Mouse (Mus musculus) layer of hippocampus, adult 9-10 months (tissue): ENCODE data around the gene Ifna11.

Experiments used
- DNase-seq: peaks from one replicate; pipeline ENCODE4 v3.0.0; 2022; ENCODE audit warnings: low spot score

The Ifna11 gene

GRCm38 (mm10) chr4:88840058-88840457, 20.3 kb downstream of the Ifna11 start:
- DNase-seq = no peak

GRCm38 (mm10) chr4:88841438-88841911, 21.7 kb downstream of the Ifna11 start, which contains the start of gene Ifna4:
Ifna4 (plus strand) TSS chr4:88841861.
- no peak for DNase-seq

GRCm38 (mm10) chr4:88845334-88845733, 25.6 kb downstream of the Ifna11 start:
- no peak for DNase-seq

- no peak for DNase-seq
These were observed 29.9 kb downstream of the Ifna11 start, which contains the start of gene Ifna1 for GRCm38 (mm10) chr4:88849698-88850097. Ifna1 (plus strand) TSS chr4:88850087.

- DNase-seq = no peak
These were observed 31.4 kb downstream of the Ifna11 start for GRCm38 (mm10) chr4:88851026-88851763.

GRCm38 (mm10) chr4:88859214-88859613, 39.5 kb downstream of the Ifna11 start:
- no peak for DNase-seq

GRCm38 (mm10) chr4:88863309-88863708, 43.5 kb downstream of the Ifna11 start:
- DNase-seq = no peak

GRCm38 (mm10) chr4:88864599-88864998, 44.8 kb downstream of the Ifna11 start:
- no peak for DNase-seq

- DNase-seq = no peak
These were observed 45.3 kb downstream of the Ifna11 start for GRCm38 (mm10) chr4:88865011-88865569.

- DNase-seq = peak; percentile 59
These were observed 47.7 kb downstream of the Ifna11 start for GRCm38 (mm10) chr4:88867366-88867925.

GRCm38 (mm10) chr4:88867926-88868911, 48.5 kb downstream of the Ifna11 start:
- no peak for DNase-seq
